Mouse (Mus musculus): Measurements from ENCODE around the gene Vstm2l.

Gene Vstm2l

GRCm38 (mm10) chr2:157914105-157914764 lies at the start of gene Vstm2l:
Gene Vstm2l (plus strand): TSS chr2:157914653.
- DNase-seq (ENCODE audit: low read depth, low spot score), result no peak

GRCm38 (mm10) chr2:157867126-157867525 lies 47.3 kb upstream of the Vstm2l start:
- no peak for DNase-seq (ENCODE audit: low read depth, low spot score)

DNA sequence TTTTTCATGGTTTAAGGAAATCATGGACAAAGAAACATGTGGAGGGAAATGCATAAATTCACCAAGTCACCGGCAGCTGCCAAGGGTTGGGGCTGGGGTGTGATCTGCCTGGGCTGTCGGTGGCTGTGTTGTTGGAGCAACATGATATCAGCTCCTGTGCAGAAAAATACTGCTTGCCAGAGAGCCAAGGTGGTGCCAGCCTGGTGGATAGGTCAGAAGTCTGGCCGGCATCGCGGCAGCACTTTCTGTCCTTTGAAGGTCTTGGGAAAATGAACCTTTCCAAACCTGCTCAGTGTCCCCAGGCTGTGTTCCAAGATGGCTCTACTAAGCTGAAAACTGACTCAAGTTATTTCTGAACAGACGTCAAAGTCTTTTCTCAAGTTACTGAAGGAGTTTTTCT lies 44.2 kb upstream of the Vstm2l start:
- DNase-seq (ENCODE audit: low read depth, low spot score), result no peak

DNA sequence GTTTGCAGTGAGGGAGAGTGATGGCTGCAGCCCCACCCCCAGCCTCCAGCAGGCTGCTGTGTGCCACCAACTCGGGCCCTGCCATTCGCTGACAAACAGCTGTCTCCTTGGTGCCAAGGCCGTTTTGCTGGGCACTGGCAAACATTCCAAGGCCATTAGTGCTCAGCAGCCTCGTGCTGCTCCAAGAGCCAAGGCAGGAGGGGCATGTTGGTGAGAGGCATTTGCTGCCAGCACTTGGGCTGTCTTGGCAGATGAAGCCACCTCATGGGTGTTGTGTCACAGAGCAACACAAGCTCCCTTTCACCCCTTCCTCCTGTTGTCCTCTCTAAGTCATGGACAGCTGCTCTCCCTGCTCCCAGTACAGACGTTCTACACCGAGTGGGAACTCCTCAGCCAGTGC lies 41.2 kb upstream of the Vstm2l start:
- DNase-seq (ENCODE audit: low read depth, low spot score), result no peak

DNA sequence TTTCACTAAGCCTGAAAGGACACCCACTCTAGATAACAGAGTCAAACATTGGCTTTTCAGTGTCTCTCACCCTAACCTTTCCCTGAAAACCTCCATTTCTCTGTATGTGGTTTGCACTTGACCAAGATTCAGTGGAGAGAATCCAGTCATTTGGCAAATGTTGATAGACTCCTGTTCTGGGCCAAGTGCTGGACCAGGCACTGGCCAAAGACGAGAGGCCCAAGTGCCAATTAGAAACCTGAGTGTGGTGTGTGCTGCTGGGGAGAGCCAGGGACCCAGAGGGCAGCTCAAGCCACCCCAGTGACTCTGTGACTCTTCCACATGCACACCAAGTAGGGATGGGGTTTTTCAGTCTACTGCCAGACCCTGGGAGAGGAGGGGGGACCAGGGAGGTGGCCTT lies 40.8 kb upstream of the Vstm2l start:
- DNase-seq (ENCODE audit: low read depth, low spot score), result no peak

DNA sequence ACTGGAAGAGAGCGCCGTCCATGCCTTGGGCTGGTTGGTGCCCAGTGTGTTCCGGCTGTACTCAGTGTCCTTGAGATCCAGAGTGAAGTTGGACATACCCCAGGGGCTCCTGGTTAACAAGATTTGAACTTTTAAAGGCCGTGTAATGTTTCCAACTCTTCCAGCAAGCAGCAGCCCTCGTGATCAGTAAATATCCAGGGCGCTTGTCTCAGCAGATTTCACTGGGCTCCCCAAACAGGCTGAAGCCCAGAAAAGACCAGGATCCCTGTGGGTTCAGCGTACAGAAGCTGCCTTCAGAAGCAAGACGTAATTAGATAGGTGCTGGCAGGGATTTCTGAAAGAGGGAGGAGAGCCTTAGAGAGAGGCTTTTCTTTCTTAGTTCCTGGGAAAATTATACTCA lies 39.3 kb upstream of the Vstm2l start:
- DNase-seq (ENCODE audit: low read depth, low spot score), result peak; percentile 48

- no peak for DNase-seq (ENCODE audit: low read depth, low spot score)
Measured at GRCm38 (mm10) chr2:157877394-157877793, 37.1 kb upstream of the Vstm2l start.

- peak; percentile 90 for DNase-seq (ENCODE audit: low read depth, low spot score)
Measured at GRCm38 (mm10) chr2:157877967-157878366, 36.5 kb upstream of the Vstm2l start.

- no peak for DNase-seq (ENCODE audit: low read depth, low spot score)
Measured at GRCm38 (mm10) chr2:157881939-157882338, 32.5 kb upstream of the Vstm2l start.

GRCm38 (mm10) chr2:157887275-157888025 lies 27.0 kb upstream of the Vstm2l start:
- DNase-seq (ENCODE audit: low read depth, low spot score), result no peak

DNA sequence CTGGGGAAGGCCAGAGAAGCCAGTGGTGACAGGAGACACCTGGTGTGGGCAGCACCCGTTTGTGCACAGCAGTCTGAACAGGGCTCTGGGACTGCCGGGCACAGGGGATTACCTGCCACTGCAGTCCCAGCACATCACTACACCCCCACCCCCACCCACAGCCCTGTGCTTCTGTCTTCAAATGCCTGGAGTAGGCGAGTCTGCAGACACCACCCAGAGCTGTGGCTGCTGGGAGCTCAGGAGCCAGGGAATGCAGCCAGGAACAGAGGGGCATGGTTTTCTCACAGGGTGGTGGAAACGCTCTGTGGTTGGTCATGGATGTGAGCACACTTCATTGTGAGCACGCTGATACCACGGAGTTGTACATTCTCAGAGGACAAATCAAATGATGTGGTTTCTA lies 23.3 kb upstream of the Vstm2l start:
- DNase-seq (ENCODE audit: low read depth, low spot score), result no peak

DNA sequence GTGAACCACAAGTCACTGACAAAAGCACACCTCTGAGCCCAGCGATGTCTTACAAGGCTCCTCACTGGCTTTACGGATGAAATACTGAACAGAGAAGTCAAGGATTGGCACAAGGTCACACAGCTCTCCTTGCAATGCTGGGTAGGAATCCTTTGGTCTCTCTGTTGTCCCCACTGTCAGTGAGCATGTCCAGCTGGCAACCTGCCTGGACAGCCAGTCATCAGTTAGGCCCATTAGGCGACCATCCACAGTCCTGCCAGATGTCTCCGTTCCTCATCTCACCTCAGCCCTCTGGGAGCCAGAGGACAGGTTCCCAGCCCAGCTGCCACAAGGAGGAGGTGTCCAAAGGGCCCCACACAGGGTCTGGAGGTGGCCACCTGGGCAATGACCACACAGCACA lies 17.3 kb upstream of the Vstm2l start:
- no peak for DNase-seq (ENCODE audit: low read depth, low spot score)

GRCm38 (mm10) chr2:157913204-157913636 lies 1.2 kb upstream of the Vstm2l start:
- no peak for DNase-seq (ENCODE audit: low read depth, low spot score)

- DNase-seq (ENCODE audit: low read depth, low spot score), result no peak
Measured at GRCm38 (mm10) chr2:157913705-157914104, 748 bp upstream of the Vstm2l start.

DNA sequence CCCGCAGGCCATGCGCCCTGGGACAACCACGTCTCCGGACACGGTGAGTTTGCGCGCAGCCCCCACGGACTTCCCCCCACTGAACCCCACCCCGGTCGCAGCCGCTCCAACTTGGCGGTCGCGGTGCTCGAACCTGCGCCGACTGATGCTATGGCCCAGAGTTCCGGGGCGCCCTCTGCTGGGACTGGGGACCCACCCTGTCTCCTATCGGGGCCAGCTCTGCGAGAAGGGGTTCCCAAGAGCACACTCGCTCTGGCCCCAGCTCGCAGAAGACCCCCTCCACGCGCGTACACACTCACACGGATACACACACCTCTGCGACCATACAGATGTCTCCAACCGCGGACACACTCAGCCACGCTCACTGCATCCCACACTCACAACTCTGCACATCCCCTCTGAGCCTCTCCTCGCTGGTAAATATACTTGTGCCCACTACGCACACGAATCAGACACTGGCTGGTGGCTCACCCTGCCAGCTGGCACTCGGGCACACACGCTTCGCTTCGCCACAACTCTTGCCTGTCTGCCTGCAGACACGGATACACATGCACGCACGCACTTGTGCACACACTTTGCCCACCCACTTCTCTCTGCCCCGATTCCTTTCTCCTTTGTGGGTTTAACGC lies 550 bp downstream of the Vstm2l start:
- DNase-seq (ENCODE audit: low read depth, low spot score), result no peak

GRCm38 (mm10) chr2:157918529-157918928 lies 4.1 kb downstream of the Vstm2l start:
- no peak for DNase-seq (ENCODE audit: low read depth, low spot score)

DNA sequence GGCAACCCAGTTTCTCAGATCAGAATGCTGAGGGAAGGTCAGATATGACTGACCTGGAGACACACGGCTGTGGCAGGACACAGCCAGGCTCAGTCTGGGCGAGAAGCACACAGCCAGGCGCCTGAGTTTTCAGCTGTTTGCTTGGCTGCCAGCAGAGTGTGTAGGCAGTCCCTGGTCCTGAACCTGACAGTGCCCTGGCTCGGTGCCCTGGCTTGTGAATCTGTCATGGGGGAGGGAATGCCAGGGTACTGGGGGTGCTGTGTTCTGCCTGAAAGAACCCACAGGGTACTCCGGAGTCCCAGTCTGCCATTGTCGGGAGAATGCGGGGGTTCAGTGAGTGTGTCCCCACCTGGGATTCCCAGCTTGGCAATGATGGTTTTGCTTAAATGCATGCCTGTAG lies 7.1 kb downstream of the Vstm2l start:
- DNase-seq (ENCODE audit: low read depth, low spot score), result no peak

DNA sequence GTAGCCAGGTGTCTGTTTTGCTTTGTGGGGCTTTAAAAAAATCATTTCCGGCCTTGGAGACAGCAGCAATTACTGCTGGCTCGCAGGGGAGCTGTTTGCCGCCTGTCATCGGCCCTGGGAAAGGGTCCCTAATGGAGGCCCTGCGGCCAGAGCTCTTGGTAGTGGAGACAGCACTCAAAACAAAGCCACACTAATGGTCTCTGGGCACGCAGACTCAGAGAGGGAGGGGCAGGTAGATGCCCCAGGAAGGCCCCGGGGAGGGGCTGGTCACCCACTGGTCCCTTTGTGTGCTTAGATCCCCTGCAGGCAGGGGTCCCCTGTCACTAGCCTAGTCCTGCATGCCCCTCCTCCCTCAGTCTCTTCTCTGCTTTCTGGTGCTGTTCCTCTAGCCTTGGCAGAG lies 9.0 kb downstream of the Vstm2l start:
- no peak for DNase-seq (ENCODE audit: low read depth, low spot score)

DNA sequence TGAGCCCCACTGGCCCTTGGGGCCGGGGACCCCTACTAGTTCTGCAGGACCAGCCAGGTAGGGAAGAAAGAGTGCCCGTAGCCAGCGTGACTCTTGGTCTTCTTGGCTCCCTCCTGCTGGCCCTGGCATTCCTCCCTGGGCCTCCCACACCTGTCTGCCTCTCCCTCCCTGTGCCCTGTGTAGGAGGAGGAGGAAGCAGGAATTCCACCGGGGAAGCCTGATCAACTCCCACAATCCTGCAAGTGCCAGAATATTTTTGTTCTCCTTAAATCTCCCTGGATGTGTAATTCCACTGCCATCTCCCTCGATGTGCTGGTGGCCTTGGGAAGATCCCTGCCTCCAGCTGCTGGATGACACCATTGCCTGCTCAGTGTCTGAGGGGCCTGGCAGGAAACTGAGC lies 10.1 kb downstream of the Vstm2l start:
- DNase-seq (ENCODE audit: low read depth, low spot score), result no peak

GRCm38 (mm10) chr2:157926502-157926901 lies 12.0 kb downstream of the Vstm2l start:
- DNase-seq (ENCODE audit: low read depth, low spot score), result no peak

DNA sequence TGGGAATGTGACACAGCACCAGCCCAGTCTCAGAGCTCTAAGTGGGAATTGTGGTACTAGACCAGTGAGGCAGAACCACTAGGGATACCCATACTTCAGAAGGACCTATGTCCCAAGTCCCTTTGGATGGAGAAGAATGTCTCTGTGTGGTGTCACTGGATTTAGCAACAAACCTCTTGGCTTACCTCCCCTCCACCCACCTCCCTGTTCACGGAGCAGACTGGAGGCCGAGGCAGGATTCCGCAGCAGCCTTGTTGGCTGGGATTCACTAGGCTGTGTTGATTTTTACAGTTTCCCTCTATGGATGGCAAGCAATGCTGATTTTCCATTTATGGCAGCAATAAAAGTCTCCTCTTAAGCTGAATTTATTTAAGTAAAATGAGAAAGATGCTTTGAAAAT lies 12.5 kb downstream of the Vstm2l start:
- DNase-seq (ENCODE audit: low read depth, low spot score), result peak; percentile 67

DNA sequence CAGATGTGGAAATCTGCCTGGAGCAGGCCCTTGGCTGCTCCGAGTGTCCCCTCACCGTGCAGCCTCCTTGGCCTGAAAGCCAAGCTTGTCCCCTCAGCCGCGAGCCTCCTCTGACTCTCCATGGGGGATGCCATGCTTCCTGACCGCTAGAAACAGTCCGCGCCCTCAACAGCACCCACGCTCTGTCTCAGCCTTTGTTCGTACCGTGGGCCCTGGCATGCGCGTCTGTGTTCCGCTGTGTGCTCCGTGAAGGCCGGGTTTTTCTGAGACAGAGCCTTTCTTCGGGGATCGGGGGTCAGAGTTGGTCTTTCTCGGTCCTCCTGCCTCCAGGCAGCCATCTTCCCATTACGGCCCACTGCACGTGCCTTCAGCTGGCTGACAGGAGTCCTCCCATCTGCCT lies 12.9 kb downstream of the Vstm2l start:
- DNase-seq (ENCODE audit: low read depth, low spot score), result no peak

DNA sequence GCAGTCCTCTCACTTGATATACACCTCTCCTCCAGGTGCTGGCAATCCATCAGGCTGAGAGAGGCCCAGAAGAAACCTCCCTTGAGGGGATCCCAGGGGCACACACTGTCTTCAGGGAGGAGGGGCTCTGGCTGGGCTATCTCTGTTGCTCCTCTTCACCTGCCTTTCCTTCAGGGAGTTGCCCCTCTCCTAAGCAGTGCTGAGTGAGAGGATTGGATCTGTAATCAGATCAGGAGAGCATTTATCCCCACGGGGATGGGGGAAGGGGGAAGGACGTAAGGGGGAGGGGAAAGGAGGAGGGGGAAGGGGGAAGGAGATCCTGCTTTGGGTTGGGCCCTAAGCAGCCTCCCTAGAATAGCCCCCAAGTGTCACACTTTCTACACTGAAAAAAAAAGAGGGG lies 13.4 kb downstream of the Vstm2l start:
- DNase-seq (ENCODE audit: low read depth, low spot score), result no peak

All from telencephalon, adult 2 months (tissue).